Mouse (Mus musculus): ENCODE measurements around the gene Efhd1. TPM values are rescaled to one million over a fixed set of nuclear protein-coding genes. Genes with fewer than 3 reads are reported as not detected.
A peak's percentile ranks its signal among the peaks of the same experiment; 100 is the strongest.

Efhd1 gene
- polyA plus RNA-seq, 1 experiment from 2014 or later, result 0.48 TPM

DNA sequence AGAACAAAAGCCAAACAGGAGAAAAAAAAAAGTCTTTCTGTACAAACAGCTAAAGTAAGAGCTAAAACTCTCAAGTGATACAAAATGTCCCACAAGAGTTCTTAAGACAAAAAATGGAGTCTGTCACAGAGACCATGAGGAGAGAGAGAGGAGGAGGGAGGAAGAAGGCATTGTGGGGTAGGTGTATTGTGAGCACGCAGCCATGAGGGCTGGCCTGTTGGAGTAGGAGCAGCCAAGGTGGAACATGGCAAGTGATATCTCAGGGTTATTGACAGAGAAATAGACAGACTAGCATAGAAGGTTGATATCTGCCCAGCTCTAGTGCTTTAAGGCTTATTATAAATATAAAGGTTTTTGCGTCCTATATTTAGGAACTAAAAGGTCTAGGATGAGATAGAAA is 48.5 kb downstream of the Efhd1 start:
- ATAC-seq (no peak), DNase-seq (ENCODE audit: low spot score) (no peak)
- Histone ChIP-seq H3K36me3 (ENCODE audit: control insufficient read depth, insufficient read depth, low read length) (no peaks in the 10 kb centered on the region), H3K4me3 (ENCODE audit: low read depth, low read length) (no peak overlapping the region), H3K27me3 (replicated peaks; ENCODE audit: control insufficient read depth, insufficient read depth, low read length) (no peaks in the 10 kb centered on the region), H3K9me3 (replicated peaks; ENCODE audit: control insufficient read depth, low read length) (no peaks in the 10 kb centered on the region), H3K4me1 (ENCODE audit: control insufficient read depth, insufficient read depth, low read length) (no peaks in the 10 kb centered on the region), H3K4me2 (ENCODE audit: low read length) (no peak overlapping the region), H3K27ac (ENCODE audit: low read depth, low read length) (no peak overlapping the region), H3K9ac (ENCODE audit: low read length) (no peak overlapping the region)
- 95% methylated on average over 2 of the region's 2 CpGs for WGBS

DNA sequence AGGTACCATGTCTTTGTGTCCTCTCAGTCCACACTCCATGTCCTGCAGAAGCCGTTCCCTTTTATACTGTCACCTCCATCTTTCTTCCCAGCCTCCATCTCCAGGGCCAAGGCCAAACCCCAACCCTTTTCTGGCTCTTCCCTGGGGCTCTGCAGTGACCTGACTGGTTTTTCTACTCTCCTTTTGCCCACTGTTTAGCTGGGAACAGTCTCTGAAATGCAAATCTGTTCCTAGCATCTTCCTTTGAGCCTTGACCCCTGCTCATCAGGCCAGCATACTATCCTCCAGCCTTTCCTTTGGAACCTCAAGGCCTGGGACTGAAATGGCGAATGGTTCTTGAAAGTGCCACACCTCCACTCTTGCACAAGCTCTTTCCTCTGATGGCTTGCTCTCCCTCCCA is 49.0 kb downstream of the Efhd1 start:
- no peaks in the 10 kb centered on the region for H3K36me3 ChIP-seq (ENCODE audit: control insufficient read depth, insufficient read depth, low read length)
- H3K4me1 ChIP-seq (ENCODE audit: control insufficient read depth, insufficient read depth, low read length), result no peaks in the 10 kb centered on the region
- H3K9me3 ChIP-seq (replicated peaks; ENCODE audit: control insufficient read depth, low read length), result no peaks in the 10 kb centered on the region
- 95% methylated on average over 2 of the region's 2 CpGs for WGBS
- no peaks in the 10 kb centered on the region for H3K27me3 ChIP-seq (replicated peaks; ENCODE audit: control insufficient read depth, insufficient read depth, low read length)
- H3K4me3 ChIP-seq (ENCODE audit: low read depth, low read length), result no peak overlapping the region
- no peak overlapping the region for H3K4me2 ChIP-seq (ENCODE audit: low read length)
- DNase-seq (ENCODE audit: low spot score), result no peak
- H3K27ac ChIP-seq (ENCODE audit: low read depth, low read length), result no peak overlapping the region
- no peak overlapping the region for H3K9ac ChIP-seq (ENCODE audit: low read length)
- ATAC-seq, result no peak

DNA sequence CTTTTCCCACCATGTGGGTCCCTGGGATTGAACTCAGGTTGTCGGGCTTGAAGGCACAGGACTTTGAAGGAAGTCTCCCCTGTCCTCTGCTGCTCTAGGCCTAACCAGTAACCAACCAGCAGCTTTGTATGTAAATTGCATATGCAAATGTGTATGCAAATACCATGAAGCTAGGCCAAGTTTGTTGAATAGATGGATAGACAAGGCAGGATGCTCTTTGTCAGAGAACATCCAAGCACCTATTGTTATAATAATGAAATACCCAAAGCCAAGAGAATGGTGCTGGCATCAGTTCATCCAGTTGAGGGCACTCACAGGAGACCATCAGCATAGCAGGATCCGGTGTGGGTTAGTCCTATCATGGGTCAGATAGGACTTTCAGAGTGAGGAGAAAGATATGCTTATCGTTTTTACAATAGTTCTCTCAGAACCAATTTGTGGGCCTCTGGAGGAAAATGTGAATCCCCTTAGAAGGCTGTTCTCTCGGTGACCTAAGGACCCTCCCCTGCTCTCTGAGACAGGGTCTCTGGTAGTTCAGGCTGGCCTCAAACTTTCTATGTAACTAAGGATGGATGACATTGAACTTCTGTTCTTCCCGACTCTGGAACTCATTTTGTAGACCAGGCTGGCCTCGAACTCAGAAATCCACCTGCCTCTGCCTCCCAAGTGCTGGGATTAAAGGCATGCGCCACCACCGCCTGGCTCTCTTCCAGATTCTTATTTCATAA is 49.8 kb downstream of the Efhd1 start:
- ATAC-seq, result no peak
- Histone ChIP-seq H3K4me1 (ENCODE audit: control insufficient read depth, insufficient read depth, low read length) (no peaks in the 10 kb centered on the region), H3K27ac (ENCODE audit: low read depth, low read length) (no peak overlapping the region), H3K27me3 (replicated peaks; ENCODE audit: control insufficient read depth, insufficient read depth, low read length) (no peaks in the 10 kb centered on the region), H3K4me3 (ENCODE audit: low read depth, low read length) (no peak overlapping the region), H3K9me3 (replicated peaks; ENCODE audit: control insufficient read depth, low read length) (no peaks in the 10 kb centered on the region; the same call in 1 of the 2 replicates), H3K9ac (ENCODE audit: low read length) (no peak overlapping the region), H3K4me2 (ENCODE audit: low read length) (no peak overlapping the region), H3K36me3 (ENCODE audit: control insufficient read depth, insufficient read depth, low read length) (no peaks in the 10 kb centered on the region)
- WGBS, result 89% methylated on average over 8 of the region's 8 CpGs
- DNase-seq (ENCODE audit: low spot score), result no peak

DNA sequence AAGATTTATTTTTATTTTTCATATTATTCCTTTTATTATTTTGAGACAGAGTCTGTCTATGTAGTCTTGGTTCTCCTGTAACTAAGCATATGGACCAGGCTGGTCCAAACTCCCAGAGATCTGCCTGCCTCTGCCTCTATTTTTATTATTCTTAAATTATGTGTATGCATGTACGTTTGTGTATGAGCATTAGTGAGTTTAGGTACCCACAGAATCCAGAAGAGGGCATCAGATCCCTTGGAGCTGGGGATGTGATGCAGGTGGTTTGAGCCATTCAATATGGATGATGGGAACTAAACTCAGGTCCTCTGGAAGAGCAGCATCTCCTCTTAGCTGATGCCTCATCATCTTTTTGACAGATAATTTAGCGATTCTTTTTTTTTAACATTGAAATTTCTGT is 51.3 kb downstream of the Efhd1 start:
- no peak for ATAC-seq
- Histone ChIP-seq H3K9me3 (replicated peaks; ENCODE audit: control insufficient read depth, low read length) (peaks cover 7% of the 10 kb centered on the region; the same call in 1 of the 2 replicates), H3K4me2 (ENCODE audit: low read length) (no peak overlapping the region), H3K4me3 (ENCODE audit: low read depth, low read length) (no peak overlapping the region), H3K36me3 (ENCODE audit: control insufficient read depth, insufficient read depth, low read length) (no peaks in the 10 kb centered on the region), H3K9ac (ENCODE audit: low read length) (no peak overlapping the region), H3K4me1 (ENCODE audit: control insufficient read depth, insufficient read depth, low read length) (no peaks in the 10 kb centered on the region), H3K27ac (ENCODE audit: low read depth, low read length) (no peak overlapping the region), H3K27me3 (replicated peaks; ENCODE audit: control insufficient read depth, insufficient read depth, low read length) (no peaks in the 10 kb centered on the region)
- 92% methylated on average over 2 of the region's 2 CpGs for WGBS
- no peak for DNase-seq (ENCODE audit: low spot score)

DNA sequence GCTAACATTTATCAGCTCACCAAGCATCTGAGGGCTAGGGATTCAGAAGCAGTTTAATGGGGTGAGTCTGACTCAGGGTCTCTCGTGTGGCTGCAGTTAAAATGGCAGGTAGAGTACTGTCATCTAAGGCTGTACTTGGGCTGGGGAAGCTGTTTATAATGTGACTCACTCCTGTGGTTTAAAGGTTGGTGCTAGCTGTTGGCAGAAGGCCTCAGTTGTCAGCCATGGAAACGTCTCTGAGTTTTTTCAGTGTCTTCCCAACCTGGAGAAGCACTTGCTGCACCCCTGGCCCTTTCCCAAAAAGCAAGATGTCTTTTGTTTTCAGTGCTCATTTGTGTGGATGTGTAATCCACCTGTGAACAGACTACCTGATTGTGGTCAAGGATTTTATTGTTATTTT is 51.7 kb downstream of the Efhd1 start:
- WGBS, result 58% methylated on average over 2 of the region's 2 CpGs
- DNase-seq (ENCODE audit: low spot score), result no peak

DNA sequence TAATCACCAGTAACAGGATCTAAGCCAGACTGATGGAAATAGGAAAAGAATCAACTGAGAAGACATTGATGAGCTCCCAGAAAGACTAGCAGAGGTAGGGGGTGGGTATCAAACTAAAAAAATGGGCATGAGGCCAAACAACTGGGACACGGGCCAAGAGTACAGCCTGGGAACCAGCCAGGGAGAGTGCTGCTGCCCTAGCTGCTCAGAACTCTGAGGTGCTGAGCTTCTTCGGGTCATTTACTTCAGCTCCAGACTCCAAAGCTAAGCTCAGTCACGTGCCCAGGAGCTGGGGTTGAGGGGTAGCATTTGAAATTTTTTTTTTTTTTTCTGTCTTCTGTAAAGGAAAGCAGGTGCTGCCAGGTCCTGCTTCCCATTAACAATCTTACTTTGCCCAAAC is 52.5 kb downstream of the Efhd1 start:
- Histone ChIP-seq H3K27me3 (replicated peaks; ENCODE audit: control insufficient read depth, insufficient read depth, low read length) (no peaks in the 10 kb centered on the region), H3K4me3 (ENCODE audit: low read depth, low read length) (no peak overlapping the region), H3K36me3 (ENCODE audit: control insufficient read depth, insufficient read depth, low read length) (no peaks in the 10 kb centered on the region), H3K9ac (ENCODE audit: low read length) (no peak overlapping the region), H3K9me3 (replicated peaks; ENCODE audit: control insufficient read depth, low read length) (peaks cover 16% of the 10 kb centered on the region), H3K4me1 (ENCODE audit: control insufficient read depth, insufficient read depth, low read length) (no peaks in the 10 kb centered on the region), H3K27ac (ENCODE audit: low read depth, low read length) (no peak overlapping the region), H3K4me2 (ENCODE audit: low read length) (no peak overlapping the region)
- DNase-seq (ENCODE audit: low spot score) (peak; percentile 61), ATAC-seq (peak; percentile 48; the same call in 1 of the 2 replicates)
- 24% methylated on average over 3 of the region's 3 CpGs for WGBS

More for the DNA sequence above, 51.7 kb downstream of the Efhd1 start:
- no peaks in the 10 kb centered on the region for H3K4me1 ChIP-seq (ENCODE audit: control insufficient read depth, insufficient read depth, low read length)
- peaks cover 9% of the 10 kb centered on the region for H3K9me3 ChIP-seq (replicated peaks; ENCODE audit: control insufficient read depth, low read length)
- H3K27ac ChIP-seq (ENCODE audit: low read depth, low read length), result no peak overlapping the region
- no peaks in the 10 kb centered on the region for H3K36me3 ChIP-seq (ENCODE audit: control insufficient read depth, insufficient read depth, low read length)
- no peak overlapping the region for H3K4me2 ChIP-seq (ENCODE audit: low read length)
- H3K9ac ChIP-seq (ENCODE audit: low read length), result no peak overlapping the region
- H3K27me3 ChIP-seq (replicated peaks; ENCODE audit: control insufficient read depth, insufficient read depth, low read length), result no peaks in the 10 kb centered on the region
- no peak overlapping the region for H3K4me3 ChIP-seq (ENCODE audit: low read depth, low read length)
- ATAC-seq, result no peak

DNA sequence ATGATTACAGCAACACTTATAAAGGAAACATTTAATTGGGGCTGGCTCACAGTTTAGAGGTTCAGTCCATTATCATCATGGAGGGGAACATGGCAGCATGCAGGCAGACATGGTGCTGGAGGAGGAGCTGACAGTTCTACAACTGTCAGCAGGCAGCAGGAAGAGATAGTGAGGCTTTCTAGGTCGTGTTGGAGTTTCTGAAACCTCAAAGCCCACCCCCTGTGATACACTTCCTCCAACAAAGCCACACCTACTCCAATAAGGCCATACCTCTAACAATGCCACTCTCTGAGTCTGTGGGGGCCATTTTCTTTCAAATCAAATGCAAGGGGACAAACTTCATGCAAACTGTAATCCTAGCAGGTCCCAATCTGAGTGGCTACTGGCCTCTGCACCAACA is 56.9 kb downstream of the Efhd1 start:
- Histone ChIP-seq H3K4me1 (ENCODE audit: control insufficient read depth, insufficient read depth, low read length) (no peaks in the 10 kb centered on the region), H3K4me2 (ENCODE audit: low read length) (no peak overlapping the region), H3K27ac (ENCODE audit: low read depth, low read length) (no peak overlapping the region), H3K36me3 (ENCODE audit: control insufficient read depth, insufficient read depth, low read length) (no peaks in the 10 kb centered on the region), H3K27me3 (replicated peaks; ENCODE audit: control insufficient read depth, insufficient read depth, low read length) (no peaks in the 10 kb centered on the region), H3K9ac (ENCODE audit: low read length) (no peak overlapping the region), H3K9me3 (replicated peaks; ENCODE audit: control insufficient read depth, low read length) (peaks cover 17% of the 10 kb centered on the region), H3K4me3 (ENCODE audit: low read depth, low read length) (no peak overlapping the region)
- ATAC-seq (no peak), DNase-seq (ENCODE audit: low spot score) (no peak)
- WGBS, result 6% methylated on average over 1 of the region's 1 CpGs

DNA sequence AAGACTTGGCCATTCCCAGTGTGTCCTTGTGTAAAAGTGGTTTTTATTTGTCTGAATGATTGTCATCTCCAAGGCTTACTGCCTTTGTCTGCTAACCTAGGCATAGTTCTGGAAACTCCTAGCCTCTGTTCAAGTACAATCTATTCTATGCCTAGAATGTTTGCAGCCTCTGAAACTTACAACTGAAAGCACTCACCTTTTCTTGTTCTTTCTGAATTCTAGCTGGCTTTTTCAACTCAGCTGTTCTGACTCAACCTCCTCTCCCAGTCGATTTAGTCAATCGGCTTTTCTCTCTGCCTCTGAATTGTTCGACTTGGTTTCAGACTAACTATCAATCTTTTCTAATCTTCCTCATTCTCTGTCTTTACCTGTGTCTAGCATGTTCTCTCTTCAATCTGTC is 58.6 kb downstream of the Efhd1 start:
- Histone ChIP-seq H3K36me3 (ENCODE audit: control insufficient read depth, insufficient read depth, low read length) (no peaks in the 10 kb centered on the region), H3K4me2 (ENCODE audit: low read length) (no peak overlapping the region), H3K27ac (ENCODE audit: low read depth, low read length) (no peak overlapping the region), H3K27me3 (replicated peaks; ENCODE audit: control insufficient read depth, insufficient read depth, low read length) (no peaks in the 10 kb centered on the region), H3K4me1 (ENCODE audit: control insufficient read depth, insufficient read depth, low read length) (no peaks in the 10 kb centered on the region), H3K4me3 (ENCODE audit: low read depth, low read length) (no peak overlapping the region), H3K9me3 (replicated peaks; ENCODE audit: control insufficient read depth, low read length) (peaks cover 17% of the 10 kb centered on the region), H3K9ac (ENCODE audit: low read length) (no peak overlapping the region)
- ATAC-seq, result no peak
- DNase-seq (ENCODE audit: low spot score), result no peak
- 98% methylated on average over 3 of the region's 3 CpGs for WGBS

DNA sequence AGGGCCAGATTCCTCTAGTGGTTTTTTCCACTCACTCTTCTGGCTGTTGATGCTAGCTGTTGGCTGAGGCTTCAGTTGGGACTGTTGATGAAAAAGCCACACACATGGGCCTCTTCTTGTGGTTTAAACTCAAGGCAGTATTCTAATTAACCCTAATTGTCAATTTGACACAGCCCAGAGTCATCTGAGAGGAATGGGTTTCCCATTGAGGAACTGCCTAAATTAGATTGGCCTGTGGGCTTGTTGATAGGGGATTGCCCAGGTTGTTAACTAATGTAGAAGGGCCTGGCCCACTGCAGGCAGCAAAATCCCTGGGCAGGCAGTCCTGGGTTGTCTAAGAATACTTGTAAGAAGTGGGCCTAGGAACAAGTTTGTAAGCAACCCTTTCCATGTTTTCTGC is 60.5 kb downstream of the Efhd1 start:
- Histone ChIP-seq H3K27ac (ENCODE audit: low read depth, low read length) (no peak overlapping the region), H3K27me3 (replicated peaks; ENCODE audit: control insufficient read depth, insufficient read depth, low read length) (no peaks in the 10 kb centered on the region), H3K9me3 (replicated peaks; ENCODE audit: control insufficient read depth, low read length) (peaks cover 17% of the 10 kb centered on the region), H3K4me1 (ENCODE audit: control insufficient read depth, insufficient read depth, low read length) (peaks cover 4% of the 10 kb centered on the region), H3K9ac (ENCODE audit: low read length) (no peak overlapping the region), H3K4me3 (ENCODE audit: low read depth, low read length) (no peak overlapping the region), H3K36me3 (ENCODE audit: control insufficient read depth, insufficient read depth, low read length) (no peaks in the 10 kb centered on the region), H3K4me2 (ENCODE audit: low read length) (no peak overlapping the region)
- DNase-seq (ENCODE audit: low spot score), result no peak
- no peak for ATAC-seq

Data from forebrain, embryonic 14.5 days (tissue).